Mouse (Mus musculus) cerebral cortex, adult 2 months (tissue): ENCODE measurements around the gene Calm2.

Experiments
- WGBS: fragments of 180-500 bp; shearing (Covaris S2); methylation state at CpG from one replicate; pipeline ENCODE4 v1.1.7; 2018; 5-methylcytosine and 5-hydroxymethylcytosine counted together

Calm2 gene

GRCm38 (mm10) chr17:87402444-87402843, 44.3 kb downstream of the Calm2 start:
- 90% methylated on average over 11 of the region's 11 CpGs for WGBS

- WGBS, result 72% methylated on average over 11 of the region's 11 CpGs
Measured at GRCm38 (mm10) chr17:87397088-87397487, 49.6 kb downstream of the Calm2 start.

DNA sequence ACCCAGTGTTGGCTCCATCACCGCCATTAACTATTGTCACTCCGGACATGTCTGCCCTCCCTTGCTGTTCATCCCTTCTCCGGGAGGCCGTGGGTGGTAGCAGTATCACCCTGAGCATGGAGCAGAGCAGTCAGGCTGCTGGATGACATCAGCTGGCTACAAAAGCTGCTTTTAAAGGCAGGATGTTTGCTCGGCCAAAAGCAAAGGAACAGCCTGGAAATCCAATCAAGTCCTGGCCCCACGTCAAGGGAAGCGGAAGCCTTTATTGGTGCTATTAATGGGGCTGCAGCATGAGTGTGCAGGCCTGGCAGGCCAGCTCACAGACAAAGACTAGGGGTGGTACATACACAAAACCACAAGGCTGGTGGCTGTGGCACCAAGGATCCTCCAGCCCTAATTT, 55.5 kb downstream of the Calm2 start:
- 26% methylated on average over 7 of the region's 7 CpGs for WGBS

DNA sequence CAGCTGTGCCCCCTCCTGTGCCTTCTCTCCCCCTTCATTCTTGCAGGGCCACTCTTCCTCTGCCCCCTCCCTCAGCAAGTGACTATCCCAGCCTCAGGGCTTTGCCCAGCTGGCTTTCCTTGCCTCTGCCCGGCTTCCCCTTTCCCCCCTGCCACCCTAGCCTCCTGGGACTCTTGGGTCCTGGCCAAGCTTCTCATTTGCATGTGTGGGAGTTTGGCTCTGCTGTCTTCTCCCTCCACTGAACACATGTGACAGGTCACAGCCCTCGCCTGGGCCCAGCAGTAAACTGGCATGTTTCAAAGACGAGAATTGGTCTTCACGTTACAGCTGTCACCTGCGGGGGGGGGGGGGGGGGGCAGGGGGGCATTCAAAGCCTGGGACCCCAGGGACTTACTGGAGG, 59.7 kb downstream of the Calm2 start:
- 35% methylated on average over 5 of the region's 5 CpGs for WGBS

- 91% methylated on average over 3 of the region's 3 CpGs for WGBS
Measured at GRCm38 (mm10) chr17:87385835-87386234, 60.9 kb downstream of the Calm2 start.
